Mouse (Mus musculus): Measurements from ENCODE around the gene Gm5926. TPM values are rescaled to one million over a fixed set of nuclear protein-coding genes. Genes with fewer than 3 reads are reported as not detected.

Gene Gm5926
- not detected in 2 replicates for polyA plus RNA-seq (2015; fragmentation: Nextera tagmentation; extraction: Ambion mirVana)

GRCm38 (mm10) chrX:32650416-32650815 lies at the start of gene Gm5926:
TSS of gene Gm5926 (plus strand) at chrX:32650716.

Other genes with a start within 250 kb of the Gm5926 start
- not detected in 2 replicates for gene Btbd35f1, start 90.7 kb upstream of the Gm5926 start, polyA plus RNA-seq (2015; fragmentation: Nextera tagmentation; extraction: Ambion mirVana)
- not detected in 2 replicates for gene Btbd35f21, start 75.4 kb downstream of the Gm5926 start, polyA plus RNA-seq (2015; fragmentation: Nextera tagmentation; extraction: Ambion mirVana)
- gene Btbd35f30, start 243.9 kb downstream of the Gm5926 start, polyA plus RNA-seq (2015; fragmentation: Nextera tagmentation; extraction: Ambion mirVana), result not detected in 2 replicates